Mouse (Mus musculus): ENCODE results near the gene Rbm44.

Gene Rbm44

GRCm38 (mm10) chr1:91144813-91145212 is at the start of gene Rbm44:
Rbm44 (plus strand) TSS chr1:91145089.
- peak; percentile 51 for DNase-seq (ENCODE audit: low read depth)

GRCm38 (mm10) chr1:91095258-91095657 is 49.6 kb upstream of the Rbm44 start:
- DNase-seq (ENCODE audit: low read depth), result peak; percentile 72

- DNase-seq (ENCODE audit: low read depth), result no peak
Observed at GRCm38 (mm10) chr1:91095853-91096252, 49.0 kb upstream of the Rbm44 start.

GRCm38 (mm10) chr1:91096490-91096889 is 48.4 kb upstream of the Rbm44 start:
- DNase-seq (ENCODE audit: low read depth), result peak; percentile 71

GRCm38 (mm10) chr1:91097283-91097834 is 47.5 kb upstream of the Rbm44 start:
- no peak for DNase-seq (ENCODE audit: low read depth)

GRCm38 (mm10) chr1:91098887-91099286 is 46.0 kb upstream of the Rbm44 start:
- DNase-seq (ENCODE audit: low read depth), result peak; percentile 88

GRCm38 (mm10) chr1:91101709-91102440 is 43.0 kb upstream of the Rbm44 start:
- DNase-seq (ENCODE audit: low read depth), result no peak

- DNase-seq (ENCODE audit: low read depth), result no peak
Observed at GRCm38 (mm10) chr1:91103366-91103983, 41.4 kb upstream of the Rbm44 start.

- peak; percentile 31 for DNase-seq (ENCODE audit: low read depth)
Observed at GRCm38 (mm10) chr1:91107548-91107947, 37.3 kb upstream of the Rbm44 start.

GRCm38 (mm10) chr1:91109302-91109701 is 35.6 kb upstream of the Rbm44 start:
- no peak for DNase-seq (ENCODE audit: low read depth)

GRCm38 (mm10) chr1:91112171-91112570 is 32.7 kb upstream of the Rbm44 start:
- no peak for DNase-seq (ENCODE audit: low read depth)

GRCm38 (mm10) chr1:91112606-91113005 is 32.3 kb upstream of the Rbm44 start:
- no peak for DNase-seq (ENCODE audit: low read depth)

- no peak for DNase-seq (ENCODE audit: low read depth)
Observed at GRCm38 (mm10) chr1:91122121-91122520, 22.8 kb upstream of the Rbm44 start.

- no peak for DNase-seq (ENCODE audit: low read depth)
Observed at GRCm38 (mm10) chr1:91123004-91123403, 21.9 kb upstream of the Rbm44 start.

- no peak for DNase-seq (ENCODE audit: low read depth)
Observed at GRCm38 (mm10) chr1:91123466-91123865, 21.4 kb upstream of the Rbm44 start.

GRCm38 (mm10) chr1:91128849-91129248 is 16.0 kb upstream of the Rbm44 start:
- DNase-seq (ENCODE audit: low read depth), result no peak

GRCm38 (mm10) chr1:91137036-91137435 is 7.9 kb upstream of the Rbm44 start:
- peak; percentile 2 for DNase-seq (ENCODE audit: low read depth)

- DNase-seq (ENCODE audit: low read depth), result no peak
Observed at GRCm38 (mm10) chr1:91151509-91151908, 6.6 kb downstream of the Rbm44 start.

- no peak for DNase-seq (ENCODE audit: low read depth)
Observed at GRCm38 (mm10) chr1:91166798-91167197, 21.9 kb downstream of the Rbm44 start.

- no peak for DNase-seq (ENCODE audit: low read depth)
Observed at GRCm38 (mm10) chr1:91169157-91169556, 24.3 kb downstream of the Rbm44 start.

GRCm38 (mm10) chr1:91174796-91175195 is 29.9 kb downstream of the Rbm44 start:
- no peak for DNase-seq (ENCODE audit: low read depth)

GRCm38 (mm10) chr1:91176026-91176425 is 31.1 kb downstream of the Rbm44 start:
- DNase-seq (ENCODE audit: low read depth), result no peak

GRCm38 (mm10) chr1:91176871-91177270 is 32.0 kb downstream of the Rbm44 start:
- no peak for DNase-seq (ENCODE audit: low read depth)
